Mouse (Mus musculus) C2C12 (cell line): ENCODE data around the gene Pde4c. TPM values are rescaled to one million over a fixed set of nuclear protein-coding genes. Genes with fewer than 3 reads are reported as not detected.

Source experiments
- H3K27me3 ChIP-seq: one replicate; pipeline ENCODE4 v1.6.1; 2011; ENCODE audit not compliant: control insufficient read depth, insufficient read depth, insufficient read length
- H3K36me3 ChIP-seq: one replicate; pipeline ENCODE4 v1.6.1; 2011; ENCODE audit not compliant: control insufficient read depth, insufficient read depth
- H3K4me3 ChIP-seq: one replicate; pipeline ENCODE4 v1.5.1; 2011; ENCODE audit warnings: mild to moderate bottlenecking, control low read depth; ENCODE audit not compliant: poor library complexity, insufficient read depth, severe bottlenecking
- H3K79me2 ChIP-seq: one replicate; pipeline ENCODE4 v1.6.1; 2011; ENCODE audit not compliant: control insufficient read depth, insufficient read depth
- H3K79me3 ChIP-seq: one replicate; pipeline ENCODE4 v1.6.1; 2011; ENCODE audit warnings: low read depth, control low read depth
- H3ac ChIP-seq: one replicate; pipeline ENCODE3; 2011; ENCODE audit warnings: low read depth; ENCODE audit not compliant: control insufficient read depth, insufficient read length
- CEBPB ChIP-seq: IDR thresholded peaks from one replicate; pipeline ENCODE4 v1.6.1; 2011; ENCODE audit warnings: low read depth, mild to moderate bottlenecking, control low read depth, moderate library complexity
- CTCF ChIP-seq: IDR thresholded peaks from one replicate; pipeline ENCODE4 v1.5.1; 2011; ENCODE audit not compliant: control insufficient read depth, insufficient read depth, insufficient read length
- FOSL1 ChIP-seq: IDR thresholded peaks from one replicate; pipeline ENCODE4 v1.8.0; 2011; ENCODE audit warnings: mild to moderate bottlenecking, low read length; ENCODE audit not compliant: poor library complexity, insufficient read depth, severe bottlenecking
- MAX ChIP-seq: IDR thresholded peaks from one replicate; pipeline ENCODE4 v1.6.1; 2011; ENCODE audit warnings: mild to moderate bottlenecking, control low read depth
- MYOD1 ChIP-seq: IDR thresholded peaks from one replicate; pipeline ENCODE4 v1.6.1; 2011; ENCODE audit warnings: low read depth; ENCODE audit not compliant: control insufficient read depth, insufficient read length
- MYOG ChIP-seq: IDR thresholded peaks from one replicate; pipeline ENCODE4 v1.6.1; 2011; ENCODE audit not compliant: control insufficient read depth, insufficient read length; ENCODE audit errors: extremely low read depth
- USF1 ChIP-seq: IDR thresholded peaks from one replicate; pipeline ENCODE4 v1.6.1; 2011; ENCODE audit warnings: low read depth, mild to moderate bottlenecking, control low read depth, moderate library complexity
- polyA plus RNA-seq: library from polyadenylated mRNA; unstranded; fragments of >200 nt; fragmentation: generic; extraction: Trizol; gene quantifications from one replicate; pipeline ENCODE4 v1.2.1, GENCODE M21; 2012; ENCODE audit warnings: missing spikeins

The Pde4c gene
- polyA plus RNA-seq, 1 experiment, result 0.01 TPM

GRCm38 (mm10) chr8:70702842-70703182 is 20.7 kb upstream of the Pde4c start:
- TF ChIP-seq FOSL1, result no peak
- no peak for TF ChIP-seq USF1
- TF ChIP-seq MYOD1, result no peak
- TF ChIP-seq CTCF, result no peak
- no peak for TF ChIP-seq MAX
- TF ChIP-seq CEBPB, result no peak
- TF ChIP-seq MYOG, result no peak
- H3K79me3 ChIP-seq, result peaks cover 10% of the 10 kb centered on the region
- H3K36me3 ChIP-seq, result no peaks in the 10 kb centered on the region
- no peaks in the 10 kb centered on the region for H3K27me3 ChIP-seq
- H3K79me2 ChIP-seq, result peaks cover 33% of the 10 kb centered on the region
- no peak overlapping the region for H3ac ChIP-seq
- no peak overlapping the region for H3K4me3 ChIP-seq

GRCm38 (mm10) chr8:70703287-70703686 is 20.2 kb upstream of the Pde4c start, which contains the start of gene Iqcn:
Gene Iqcn, plus strand, starts transcription at chr8:70703457.
- no peak within 1 kb of the TSS for H3K4me3 ChIP-seq
- H3K79me2 ChIP-seq, result peaks cover 33% of the 10 kb centered on the region
- TF ChIP-seq FOSL1 (no peak), CEBPB (no peak), CTCF (no peak), USF1 (no peak), MYOD1 (no peak), MAX (no peak), MYOG (no peak)
- no peaks in the 10 kb centered on the region for H3K27me3 ChIP-seq
- H3K36me3 ChIP-seq, result no peaks in the 10 kb centered on the region
- no peak within 1 kb of the TSS for H3ac ChIP-seq
- peaks cover 10% of the 10 kb centered on the region for H3K79me3 ChIP-seq

GRCm38 (mm10) chr8:70708281-70708680 is 15.2 kb upstream of the Pde4c start:
- TF ChIP-seq CEBPB (no peak), FOSL1 (no peak), USF1 (no peak), MYOG (no peak)
- H3K4me3 ChIP-seq, result no peak overlapping the region
- no peak overlapping the region for H3ac ChIP-seq
- H3K27me3 ChIP-seq, result no peaks in the 10 kb centered on the region
- no peaks in the 10 kb centered on the region for H3K79me2 ChIP-seq
- H3K36me3 ChIP-seq, result no peaks in the 10 kb centered on the region
- H3K79me3 ChIP-seq, result no peaks in the 10 kb centered on the region

- no peak overlapping the region for H3ac ChIP-seq
- H3K79me3 ChIP-seq, result no peaks in the 10 kb centered on the region
- TF ChIP-seq USF1, result no peak
- no peak for TF ChIP-seq MYOD1
- no peak for TF ChIP-seq MAX
- TF ChIP-seq MYOG, result no peak
- no peak for TF ChIP-seq CTCF
- TF ChIP-seq FOSL1, result no peak
- no peak for TF ChIP-seq CEBPB
- no peaks in the 10 kb centered on the region for H3K27me3 ChIP-seq
- no peak overlapping the region for H3K4me3 ChIP-seq
- H3K36me3 ChIP-seq, result no peaks in the 10 kb centered on the region
- H3K79me2 ChIP-seq, result no peaks in the 10 kb centered on the region
Measured at GRCm38 (mm10) chr8:70709794-70710193, 13.7 kb upstream of the Pde4c start.

- Histone ChIP-seq H3K27me3 (no peaks in the 10 kb centered on the region), H3K79me3 (no peaks in the 10 kb centered on the region), H3K4me3 (no peak overlapping the region), H3K79me2 (no peaks in the 10 kb centered on the region), H3ac (no peak overlapping the region), H3K36me3 (no peaks in the 10 kb centered on the region)
- TF ChIP-seq FOSL1 (no peak), CEBPB (no peak), USF1 (no peak), MYOD1 (no peak), CTCF (no peak), MYOG (no peak), MAX (no peak)
Measured at GRCm38 (mm10) chr8:70710296-70710695, 13.2 kb upstream of the Pde4c start.

GRCm38 (mm10) chr8:70711041-70711440 is 12.5 kb upstream of the Pde4c start:
- Histone ChIP-seq H3K79me3 (no peaks in the 10 kb centered on the region), H3K27me3 (no peaks in the 10 kb centered on the region), H3ac (no peak overlapping the region), H3K4me3 (no peak overlapping the region), H3K36me3 (no peaks in the 10 kb centered on the region), H3K79me2 (no peaks in the 10 kb centered on the region)
- no peak for TF ChIP-seq CTCF
- TF ChIP-seq MYOG, result no peak
- no peak for TF ChIP-seq MYOD1
- TF ChIP-seq MAX, result no peak
- TF ChIP-seq FOSL1, result no peak
- TF ChIP-seq USF1, result no peak
- TF ChIP-seq CEBPB, result no peak

GRCm38 (mm10) chr8:70713991-70714390 is 9.5 kb upstream of the Pde4c start:
- Histone ChIP-seq H3K79me3 (no peaks in the 10 kb centered on the region), H3ac (no peak overlapping the region), H3K36me3 (no peaks in the 10 kb centered on the region), H3K4me3 (no peak overlapping the region), H3K79me2 (no peaks in the 10 kb centered on the region), H3K27me3 (no peaks in the 10 kb centered on the region)
- TF ChIP-seq CEBPB (no peak), CTCF (no peak), USF1 (no peak), MYOG (no peak)
